Mouse (Mus musculus) liver, embryonic 12.5 days (tissue): ENCODE measurements around the gene Enah. TPM values are rescaled to one million over a fixed set of nuclear protein-coding genes. Genes with fewer than 3 reads are reported as not detected.

ENCODE experiments used
- ATAC-seq: fragments of 200-750 bp; cut with Nextera tagmentation; 2 replicates; pipeline ENCODE4 v1.8.0; 2017; ENCODE audit warnings: moderate number of reproducible peaks, mild to moderate bottlenecking, moderate library complexity
- H3K27ac ChIP-seq: fragments of 300-500 bp; sonication (generic); 2 replicates; pipeline ENCODE4 v1.5.1; 2016; ENCODE audit warnings: mild to moderate bottlenecking
- H3K27me3 ChIP-seq: fragments of 300-500 bp; sonication (generic); replicated peaks from 2 replicates; pipeline ENCODE4 v1.6.1; 2016; ENCODE audit warnings: mild to moderate bottlenecking, moderate library complexity
- H3K36me3 ChIP-seq: fragments of 300-500 bp; sonication (generic); 2 replicates; pipeline ENCODE4 v1.6.1; 2016; ENCODE audit warnings: mild to moderate bottlenecking, moderate library complexity
- H3K4me1 ChIP-seq: fragments of 300-500 bp; sonication (generic); 2 replicates; pipeline ENCODE4 v1.6.1; 2016
- H3K4me2 ChIP-seq: fragments of 300-500 bp; sonication (generic); 2 replicates; pipeline ENCODE4 v1.6.1; 2016; ENCODE audit warnings: mild to moderate bottlenecking, moderate library complexity
- H3K4me3 ChIP-seq: fragments of 300-500 bp; sonication (generic); 2 replicates; pipeline ENCODE4 v1.5.1; 2016; ENCODE audit warnings: mild to moderate bottlenecking, moderate library complexity
- H3K9ac ChIP-seq: fragments of 300-500 bp; sonication (generic); 2 replicates; pipeline ENCODE4 v1.6.1; 2016; ENCODE audit warnings: mild to moderate bottlenecking, moderate library complexity
- H3K9me3 ChIP-seq: fragments of 300-500 bp; sonication (generic); replicated peaks from 2 replicates; pipeline ENCODE4 v1.6.1; 2016; ENCODE audit warnings: mild to moderate bottlenecking, moderate library complexity
- whole genome bisulfite sequencing: fragments of 180-500 bp; shearing (Covaris S2); methylation state at CpG from one replicate; pipeline ENCODE4 v1.1.7; 2016; ENCODE audit not compliant: insufficient replicate concordance; 5-methylcytosine and 5-hydroxymethylcytosine counted together
- polyA plus RNA-seq: library from polyadenylated mRNA; unstranded; fragments of >200 nt; fragmentation: Nextera tagmentation; extraction: Ambion mirVana; gene quantifications from 2 replicates; pipeline ENCODE4 v1.2.1, GENCODE M21; 2016

Enah gene
- polyA plus RNA-seq, 1 experiment from 2014 or later: 2.8 TPM

DNA sequence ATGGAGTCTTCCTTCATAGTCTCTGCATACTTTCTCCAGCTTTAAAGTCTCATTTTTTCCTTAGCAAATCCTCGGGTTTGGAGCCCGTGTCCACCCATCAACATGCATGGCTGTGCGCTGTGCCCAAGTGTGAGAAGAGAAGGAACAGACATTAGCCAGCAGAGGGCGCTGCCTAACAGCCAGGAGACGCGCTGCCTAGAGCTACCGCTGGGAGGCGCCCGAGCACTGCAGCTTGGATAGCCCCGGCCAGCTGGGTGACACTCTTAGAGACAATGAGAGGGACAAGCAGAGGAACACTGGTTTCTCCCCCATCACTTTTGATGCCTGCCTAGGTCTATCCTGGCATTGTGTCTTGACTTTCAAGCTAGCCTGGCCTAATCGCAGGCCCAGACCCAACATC, 131.0 kb downstream of the Enah start:
- Histone ChIP-seq H3K9ac (no peak overlapping the region), H3K4me3 (no peak overlapping the region), H3K36me3 (no peaks in the 10 kb centered on the region), H3K9me3 (no peaks in the 10 kb centered on the region), H3K4me2 (no peak overlapping the region), H3K27me3 (no peaks in the 10 kb centered on the region), H3K27ac (no peak overlapping the region), H3K4me1 (no peaks in the 10 kb centered on the region)
- WGBS: 7% methylated on average over 11 of the region's 11 CpGs
- ATAC-seq: peak; percentile 74

GRCm38 (mm10) chr1:181881532-181881931, 138.3 kb downstream of the Enah start:
- Histone ChIP-seq H3K4me1 (peaks cover 16% of the 10 kb centered on the region; the same call in 1 of the 2 replicates), H3K27me3 (no peaks in the 10 kb centered on the region), H3K27ac (no peak overlapping the region), H3K36me3 (no peaks in the 10 kb centered on the region), H3K4me3 (no peak overlapping the region), H3K9ac (no peak overlapping the region; the same call in 1 of the 2 replicates), H3K9me3 (no peaks in the 10 kb centered on the region), H3K4me2 (peak overlapping the region; percentile 42)
- ATAC-seq: peak; percentile 66
- WGBS: 16% methylated on average over 8 of the region's 8 CpGs

DNA sequence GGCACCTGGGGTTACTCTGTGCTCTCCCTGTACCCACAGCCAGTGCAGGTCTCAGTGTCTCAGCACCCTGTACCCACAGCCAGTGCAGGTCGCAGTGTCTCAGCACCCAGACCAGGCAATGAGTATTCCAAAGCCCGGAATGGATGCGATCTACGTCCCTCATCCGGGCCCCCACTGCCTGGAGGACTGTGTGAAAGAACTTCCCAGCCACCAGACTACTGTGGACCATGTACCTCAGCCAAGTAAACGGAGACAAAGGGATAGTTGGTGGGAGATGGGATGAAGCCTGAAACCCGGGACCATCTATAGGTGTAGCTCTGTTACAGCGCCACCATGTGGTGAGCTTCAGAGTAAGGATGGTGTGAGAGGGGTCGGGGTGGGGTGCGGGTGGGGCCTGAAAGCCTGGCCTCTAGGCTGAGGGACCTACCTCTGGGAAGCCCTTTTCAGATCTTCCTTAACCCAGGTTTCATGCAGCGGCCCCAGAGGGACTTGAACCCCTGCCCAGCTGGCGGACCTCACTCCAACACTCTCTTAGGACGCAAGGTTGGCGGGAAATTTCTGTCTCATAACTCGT, 139.0 kb downstream of the Enah start:
- H3K27me3 ChIP-seq: no peaks in the 10 kb centered on the region
- H3K36me3 ChIP-seq: no peaks in the 10 kb centered on the region
- no peaks in the 10 kb centered on the region for H3K9me3 ChIP-seq
- no peak overlapping the region; the same call in 1 of the 2 replicates for H3K27ac ChIP-seq
- WGBS: 48% methylated on average over 15 of the region's 15 CpGs
- ATAC-seq: peak; percentile 25
- H3K4me1 ChIP-seq: peaks cover 16% of the 10 kb centered on the region; the same call in 1 of the 2 replicates
- H3K9ac ChIP-seq: no peak overlapping the region; the same call in 1 of the 2 replicates
- no peak overlapping the region for H3K4me3 ChIP-seq
- peak overlapping the region; percentile 42 for H3K4me2 ChIP-seq

GRCm38 (mm10) chr1:181878436-181878835, 141.4 kb downstream of the Enah start:
- 63% methylated on average over 5 of the region's 5 CpGs for WGBS
- H3K4me2 ChIP-seq: no peak overlapping the region
- H3K4me1 ChIP-seq: peaks cover 16% of the 10 kb centered on the region; the same call in 1 of the 2 replicates
- no peak for ATAC-seq
- no peak overlapping the region for H3K4me3 ChIP-seq
- no peaks in the 10 kb centered on the region for H3K9me3 ChIP-seq
- H3K9ac ChIP-seq: no peak overlapping the region
- no peaks in the 10 kb centered on the region for H3K36me3 ChIP-seq
- H3K27ac ChIP-seq: no peak overlapping the region
- H3K27me3 ChIP-seq: no peaks in the 10 kb centered on the region

DNA sequence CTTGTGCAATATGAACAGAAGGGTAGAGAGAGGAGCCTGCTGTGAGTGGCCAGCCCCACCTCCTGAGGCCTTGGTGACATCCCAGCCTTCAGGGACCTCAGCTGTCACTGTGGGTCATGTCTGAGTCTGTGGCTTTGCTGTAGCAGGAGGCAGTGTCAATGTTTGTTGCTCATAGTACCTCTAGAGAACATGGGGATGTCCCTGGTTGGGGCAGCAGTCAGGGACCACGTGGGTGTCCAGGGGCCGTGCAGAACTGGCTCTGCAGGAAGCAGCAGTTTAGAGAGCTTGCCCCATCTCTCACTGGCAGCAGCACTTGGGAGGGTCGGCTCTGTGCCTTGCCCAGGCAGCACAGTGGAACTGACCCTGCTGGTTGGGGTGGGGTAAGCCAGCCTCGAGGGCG, 142.7 kb downstream of the Enah start:
- Histone ChIP-seq H3K9ac (no peak overlapping the region), H3K36me3 (no peaks in the 10 kb centered on the region), H3K27ac (no peak overlapping the region), H3K9me3 (no peaks in the 10 kb centered on the region), H3K4me1 (peaks cover 23% of the 10 kb centered on the region; the same call in 1 of the 2 replicates), H3K27me3 (no peaks in the 10 kb centered on the region), H3K4me3 (no peak overlapping the region), H3K4me2 (no peak overlapping the region)
- 37% methylated on average over 5 of the region's 5 CpGs for whole genome bisulfite sequencing
- ATAC-seq: no peak

- peaks cover 23% of the 10 kb centered on the region; the same call in 1 of the 2 replicates for H3K4me1 ChIP-seq
- no peak overlapping the region for H3K4me3 ChIP-seq
- H3K27me3 ChIP-seq: no peaks in the 10 kb centered on the region
- no peak for ATAC-seq
- H3K4me2 ChIP-seq: no peak overlapping the region
- H3K9ac ChIP-seq: no peak overlapping the region
- WGBS: 61% methylated on average over 3 of the region's 3 CpGs
- no peak overlapping the region for H3K27ac ChIP-seq
- no peaks in the 10 kb centered on the region for H3K9me3 ChIP-seq
- no peaks in the 10 kb centered on the region for H3K36me3 ChIP-seq
Measured at GRCm38 (mm10) chr1:181876656-181877055, 143.1 kb downstream of the Enah start.

DNA sequence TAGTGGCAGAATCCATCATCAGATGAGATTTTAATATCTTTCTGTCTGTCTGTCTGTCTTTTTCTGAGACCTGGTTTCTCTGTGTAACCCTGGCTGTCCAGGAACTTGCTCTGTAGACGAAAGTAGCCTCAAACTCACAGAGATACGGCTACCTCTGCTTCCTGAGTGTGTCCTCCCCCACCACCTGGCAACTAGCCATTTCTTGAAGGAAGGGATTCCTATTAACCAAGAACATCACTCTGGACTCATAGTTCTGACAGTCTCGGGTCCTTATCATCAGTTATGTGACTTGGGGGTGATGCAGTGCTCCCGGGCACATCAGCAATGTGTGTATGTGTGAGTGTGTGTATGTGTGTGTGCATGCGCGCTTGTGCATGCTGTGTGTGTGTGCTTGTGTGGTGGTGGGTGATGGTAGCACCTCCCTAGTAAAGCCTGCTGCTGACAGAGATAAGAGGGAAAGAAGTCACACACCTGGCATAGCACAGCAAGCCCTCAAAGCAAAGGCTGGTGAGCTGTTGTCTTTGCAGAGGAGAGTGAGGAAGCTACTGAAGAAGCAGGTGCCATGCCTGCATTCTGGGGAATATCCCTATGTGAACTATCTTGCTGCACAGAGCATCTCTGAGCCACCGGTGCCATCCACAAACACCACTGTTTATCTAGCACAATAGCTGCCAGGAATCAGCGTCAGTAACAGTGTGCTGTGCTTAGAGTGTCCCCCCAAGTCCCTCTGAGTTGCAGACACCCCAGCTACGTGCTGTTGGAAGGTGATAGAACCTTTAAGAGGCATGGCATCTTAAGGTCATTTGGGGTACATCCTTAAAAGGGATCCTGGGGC, 146.5 kb downstream of the Enah start:
- 50% methylated on average over 9 of the region's 9 CpGs for WGBS
- H3K36me3 ChIP-seq: no peaks in the 10 kb centered on the region
- H3K4me1 ChIP-seq: peaks cover 7% of the 10 kb centered on the region; the same call in 1 of the 2 replicates
- no peaks in the 10 kb centered on the region for H3K9me3 ChIP-seq
- ATAC-seq: no peak
- H3K9ac ChIP-seq: no peak overlapping the region
- H3K27me3 ChIP-seq: no peaks in the 10 kb centered on the region
- no peak overlapping the region for H3K4me2 ChIP-seq
- H3K27ac ChIP-seq: no peak overlapping the region
- H3K4me3 ChIP-seq: no peak overlapping the region

- H3K36me3 ChIP-seq: no peaks in the 10 kb centered on the region
- no peak overlapping the region for H3K27ac ChIP-seq
- H3K4me1 ChIP-seq: peaks cover 7% of the 10 kb centered on the region; the same call in 1 of the 2 replicates
- H3K4me3 ChIP-seq: no peak overlapping the region
- H3K4me2 ChIP-seq: no peak overlapping the region
- no peaks in the 10 kb centered on the region for H3K27me3 ChIP-seq
- H3K9me3 ChIP-seq: no peaks in the 10 kb centered on the region
- 46% methylated on average over 3 of the region's 3 CpGs for WGBS
- no peak overlapping the region for H3K9ac ChIP-seq
- no peak for ATAC-seq
Measured at GRCm38 (mm10) chr1:181872639-181873038, 147.2 kb downstream of the Enah start.

DNA sequence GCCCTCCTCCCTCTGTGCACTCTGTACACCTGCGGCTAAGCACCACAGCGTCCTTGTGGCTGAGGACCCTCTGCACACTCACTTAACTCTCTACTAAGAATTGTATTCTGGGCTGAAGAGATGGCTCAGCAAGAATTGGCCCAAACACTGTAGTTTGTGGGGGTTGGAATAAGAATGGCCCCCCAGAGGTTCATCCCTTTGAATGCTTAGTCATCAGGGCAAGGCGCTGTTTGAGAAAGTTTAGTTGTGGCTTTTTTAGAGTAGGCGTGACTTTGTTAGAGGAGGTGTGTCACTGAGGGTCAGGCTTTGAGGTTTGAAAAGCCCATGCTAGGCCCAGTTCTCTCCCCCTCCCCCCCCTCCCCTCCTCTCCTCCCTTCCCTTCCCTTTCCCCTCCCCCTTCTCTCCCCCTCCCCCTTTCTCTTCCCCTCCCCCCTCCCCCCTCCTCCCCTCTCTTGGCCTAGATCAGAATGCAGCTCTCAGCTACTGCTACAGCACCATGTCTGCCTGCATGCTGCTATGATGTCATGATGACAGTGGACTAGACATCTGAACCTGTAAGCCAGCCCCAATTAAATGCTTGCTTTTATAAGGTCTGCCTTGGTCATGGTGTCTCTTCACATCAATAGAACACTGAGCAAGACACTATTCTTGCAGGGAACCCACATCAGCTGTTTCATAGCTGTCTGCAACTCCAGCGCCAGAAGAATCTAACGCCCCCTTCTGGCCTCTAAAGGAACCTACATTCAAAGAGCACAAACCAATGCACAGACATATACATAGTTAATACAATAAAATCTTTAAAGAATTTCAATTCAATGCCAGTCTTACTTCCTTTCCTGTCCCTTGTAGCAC, 153.1 kb downstream of the Enah start:
- no peak for ATAC-seq
- H3K27ac ChIP-seq: no peak overlapping the region; the same call in 1 of the 2 replicates

GRCm38 (mm10) chr1:181865863-181866216, 153.9 kb downstream of the Enah start:
- WGBS: 38% methylated on average over 5 of the region's 5 CpGs

More for the DNA sequence above, 153.1 kb downstream of the Enah start:
- H3K9ac ChIP-seq: no peak overlapping the region
- no peak overlapping the region for H3K4me3 ChIP-seq
- peaks cover 9% of the 10 kb centered on the region; the same call in 1 of the 2 replicates for H3K27me3 ChIP-seq
- H3K4me1 ChIP-seq: peaks cover 29% of the 10 kb centered on the region
- 51% methylated on average over 6 of the region's 6 CpGs for WGBS
- no peaks in the 10 kb centered on the region for H3K36me3 ChIP-seq
- no peaks in the 10 kb centered on the region for H3K9me3 ChIP-seq
- H3K4me2 ChIP-seq: no peak overlapping the region

DNA sequence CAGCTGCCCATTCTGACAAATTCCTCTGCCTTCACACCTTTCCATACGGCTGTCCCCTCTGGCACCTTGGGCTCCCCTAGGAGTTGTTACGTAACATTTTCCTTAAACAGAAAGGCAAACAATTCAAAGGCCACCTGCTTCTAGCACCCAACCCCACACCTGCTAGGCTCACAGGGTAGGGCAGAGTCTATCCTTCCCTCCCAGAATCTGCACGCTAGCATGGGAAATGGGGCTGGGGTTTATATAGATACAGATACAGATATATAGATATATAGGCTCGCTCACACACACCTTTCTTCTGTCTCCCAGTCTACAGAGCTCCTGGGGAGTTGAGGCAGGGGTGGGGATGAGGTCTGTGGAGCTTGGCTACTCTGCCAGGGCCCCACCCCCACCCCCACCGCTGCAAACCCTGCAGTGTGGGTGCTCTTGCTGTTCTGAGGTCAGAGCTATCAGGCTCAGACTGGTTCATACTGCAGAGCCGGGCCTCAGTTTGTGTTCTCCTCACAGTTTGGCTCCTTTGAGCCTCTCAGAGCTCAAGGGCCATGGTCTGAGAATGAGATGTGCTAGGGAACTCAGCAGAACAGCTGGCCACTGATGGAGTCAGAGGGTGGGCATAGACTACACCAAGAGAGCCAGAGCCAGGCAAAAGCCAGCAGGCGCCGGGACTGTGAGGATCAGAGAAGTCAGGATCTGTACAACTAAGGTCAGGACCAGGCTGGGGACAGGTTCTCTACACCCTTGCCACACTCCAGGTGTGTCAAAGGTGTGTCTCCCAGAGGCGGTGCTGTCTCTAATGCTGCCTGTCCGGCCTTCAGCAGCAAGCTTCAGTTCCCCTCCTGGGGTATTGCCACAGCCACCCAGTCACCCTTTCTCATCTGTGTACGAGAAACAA, 154.6 kb downstream of the Enah start:
- 51% methylated on average over 11 of the region's 11 CpGs for WGBS
- Histone ChIP-seq H3K36me3 (no peaks in the 10 kb centered on the region), H3K9ac (no peak overlapping the region), H3K27me3 (peaks cover 9% of the 10 kb centered on the region; the same call in 1 of the 2 replicates), H3K4me3 (no peak overlapping the region), H3K4me2 (no peak overlapping the region), H3K9me3 (no peaks in the 10 kb centered on the region), H3K4me1 (peaks cover 43% of the 10 kb centered on the region), H3K27ac (no peak overlapping the region)
- ATAC-seq: no peak; the same call in 1 of the 2 replicates

More at GRCm38 (mm10) chr1:181865863-181866216, 153.9 kb downstream of the Enah start:
- no peaks in the 10 kb centered on the region for H3K9me3 ChIP-seq
- H3K9ac ChIP-seq: no peak overlapping the region
- H3K36me3 ChIP-seq: no peaks in the 10 kb centered on the region
- H3K4me2 ChIP-seq: no peak overlapping the region
- no peak overlapping the region; the same call in 1 of the 2 replicates for H3K27ac ChIP-seq
- peaks cover 9% of the 10 kb centered on the region; the same call in 1 of the 2 replicates for H3K27me3 ChIP-seq
- ATAC-seq: no peak
- H3K4me1 ChIP-seq: peaks cover 37% of the 10 kb centered on the region
- H3K4me3 ChIP-seq: no peak overlapping the region
